15 mouse cellular contexts compared by ENCODE assay signal in the genomic region with DNA sequence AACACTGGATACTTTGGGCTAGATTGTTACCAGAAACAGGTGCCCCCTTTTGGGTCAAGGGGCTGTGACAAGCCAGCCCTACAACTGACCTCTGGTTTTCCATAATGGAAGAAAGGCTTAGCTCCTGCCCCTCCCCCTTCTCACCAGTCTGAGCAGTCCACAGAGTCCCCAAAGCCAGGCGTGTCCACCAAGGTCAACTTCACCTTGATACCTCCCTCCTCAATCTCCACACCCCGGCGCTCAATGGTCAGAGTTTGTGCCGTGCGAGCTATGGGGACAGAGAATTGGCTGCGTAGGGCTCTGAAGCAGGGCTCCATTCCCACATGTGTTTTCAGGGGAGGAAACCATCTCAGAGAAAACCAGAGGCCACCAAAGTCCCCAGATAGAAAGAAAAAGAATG. TPM values are rescaled to one million over a fixed set of nuclear protein-coding genes. Genes with fewer than 3 reads are reported as not detected.
DNase-seq lines count a peak whose midpoint lies in the region; ATAC-seq and TF ChIP-seq lines count a peak whose summit lies in the region.
"Had no signal": no experiment of that assay in that cellular context is flagged by ENCODE, and none has a peak within 500 bp of the region (broad histone marks: within the 10 kb centered on the region; RNA-seq: fewer than 3 reads in every experiment).

No protein-coding gene starts in this region.

- intact Hi-C loops in heart, adult 2 months (cut with DNase I), result no loop called here
- intact Hi-C loops in left cerebral cortex, postnatal 36 days (cut with DNase I), result no loop called here

- H3K9me3 ChIP-seq in erythroblast, embryonic 14.5 days (ENCODE audit: control insufficient read depth, low read length), result peaks cover 3% of the 10 kb centered on the region; the same call in 1 of the 2 replicates
- no peaks in the 10 kb centered on the region for H3K9me3 ChIP-seq in heart, postnatal 0 days (replicated peaks; ENCODE audit: control insufficient read depth, low read length)
- H3K9me3 ChIP-seq in E14TG2a.4 (ENCODE audit: low read length), result 0 out of 2 replicates have a peak, but pooled peaks cover 5% of the 10 kb centered on the region
- H3K9me3 ChIP-seq in liver, embryonic 13.5 days (replicated peaks), result no peaks in the 10 kb centered on the region
- H3K9me3 ChIP-seq in intestine, embryonic 16.5 days (ENCODE audit: control insufficient read depth, low read length), result no peaks in the 10 kb centered on the region
- H3K9me3 ChIP-seq: forebrain, embryonic 12.5 days; lung, embryonic 15.5 days had no signal

- peaks cover 35% of the 10 kb centered on the region for H3K36me3 ChIP-seq in erythroblast, embryonic 14.5 days (ENCODE audit: control insufficient read depth)
- no peaks in the 10 kb centered on the region for H3K36me3 ChIP-seq in heart, postnatal 0 days (replicated peaks; ENCODE audit: control insufficient read depth, insufficient read depth, low read length)
- no peaks in the 10 kb centered on the region for H3K36me3 ChIP-seq in heart, adult 2 months (ENCODE audit: control insufficient read depth, insufficient read depth, low read length)
- H3K36me3 ChIP-seq in E14TG2a.4 (ENCODE audit: insufficient read depth, low read length), result peaks cover 43% of the 10 kb centered on the region
- no peaks in the 10 kb centered on the region for H3K36me3 ChIP-seq in liver, embryonic 13.5 days
- H3K36me3 ChIP-seq in intestine, embryonic 16.5 days (ENCODE audit: control insufficient read depth, insufficient read depth, low read length), result no peaks in the 10 kb centered on the region
- H3K36me3 ChIP-seq: lung, embryonic 15.5 days had no signal

- no peak for DNase-seq in heart, postnatal 0 days (ENCODE audit: low spot score)
- no peak for DNase-seq in heart, adult 2 months
- DNase-seq in liver, embryonic 13.5 days, result no peak
- DNase-seq in left cerebral cortex, postnatal 36 days (ENCODE audit: low spot score in 2 of 2), result no peak
- DNase-seq: adrenal gland, postnatal 10 days; cerebellum, adult 2 months; kidney, adult 9 months; right cerebral cortex, postnatal 14 days had no signal

- H3K79me2 ChIP-seq in heart, adult 2 months (replicated peaks; ENCODE audit: control insufficient read depth, insufficient read depth, low read length), result no peaks in the 10 kb centered on the region

- peak overlapping the region; percentile 50 for H3K4me3 ChIP-seq in erythroblast, embryonic 14.5 days (replicated peaks)
- peak overlapping the region; percentile 10; the same call in 1 of the 2 replicates for H3K4me3 ChIP-seq in heart, postnatal 0 days (ENCODE audit: low read depth, low read length)
- H3K4me3 ChIP-seq in heart, adult 2 months, result no peak overlapping the region
- H3K4me3 ChIP-seq in E14TG2a.4 (replicated peaks; ENCODE audit: low read length), result peak overlapping the region; percentile 79
- peak overlapping the region; percentile 31 for H3K4me3 ChIP-seq in liver, embryonic 13.5 days (replicated peaks)
- H3K4me3 ChIP-seq in intestine, embryonic 16.5 days (ENCODE audit: low read length), result no peak overlapping the region
- H3K4me3 ChIP-seq: forebrain, embryonic 12.5 days; lung, embryonic 15.5 days had no signal

- no peak overlapping the region; the same call in 1 of the 2 replicates for H3K9ac ChIP-seq in heart, postnatal 0 days (replicated peaks; ENCODE audit: low read depth, low read length)
- H3K9ac ChIP-seq in heart, adult 2 months (ENCODE audit: low read depth, low read length), result no peak overlapping the region
- peak overlapping the region; percentile 61 for H3K9ac ChIP-seq in liver, embryonic 13.5 days
- no peak overlapping the region for H3K9ac ChIP-seq in intestine, embryonic 16.5 days (ENCODE audit: low read depth, low read length)
- H3K9ac ChIP-seq: forebrain, embryonic 12.5 days; lung, embryonic 15.5 days had no signal

- TF ChIP-seq CTCF in heart, postnatal 0 days (IDR thresholded peaks at IDR 0.05; ENCODE audit: low read depth), result no peak
- TF ChIP-seq CTCF in heart, adult 2 months (IDR thresholded peaks at IDR 0.05), result no peak
- no peak for TF ChIP-seq CTCF in E14TG2a.4 (conservative IDR thresholded peaks at IDR 0.05; ENCODE audit: low read length)

- no peak for TF ChIP-seq EP300 in heart, postnatal 0 days (IDR thresholded peaks at IDR 0.05; ENCODE audit: low read depth)
- no peak for TF ChIP-seq EP300 in heart, adult 2 months (IDR thresholded peaks at IDR 0.05; ENCODE audit: insufficient read depth, low read depth, low read length)

- H3K27ac ChIP-seq in heart, postnatal 0 days (ENCODE audit: low read depth), result peak overlapping the region; percentile 36
- H3K27ac ChIP-seq in heart, adult 2 months, result no peak overlapping the region
- peak overlapping the region; percentile 92 for H3K27ac ChIP-seq in liver, embryonic 13.5 days
- H3K27ac ChIP-seq in intestine, embryonic 16.5 days (ENCODE audit: low read length), result no peak overlapping the region
- H3K27ac ChIP-seq: forebrain, embryonic 12.5 days; hindbrain, postnatal 0 days; lung, embryonic 15.5 days had no signal

- WGBS in heart, postnatal 0 days, result 35% methylated on average over 6 of the region's 6 CpGs
- 53% methylated on average over 6 of the region's 6 CpGs for WGBS in heart, adult 2 months
- 63% methylated on average over 6 of the region's 6 CpGs for WGBS in liver, embryonic 13.5 days (ENCODE audit: insufficient replicate concordance)
- 84% methylated on average over 6 of the region's 6 CpGs for WGBS in intestine, embryonic 16.5 days

- ATAC-seq in erythroblast, adult 5-6 weeks (replicated peaks; ENCODE audit: low FRiP score, poor library complexity, severe bottlenecking), result no peak
- peak; percentile 39; the same call in 1 of the 2 replicates for ATAC-seq in heart, postnatal 0 days (ENCODE audit: insufficient read depth, low read depth)
- no peak for ATAC-seq in liver, embryonic 13.5 days (ENCODE audit: low read depth)
- no peak for ATAC-seq in intestine, embryonic 16.5 days
- ATAC-seq: hindbrain, postnatal 0 days had no signal

- peak overlapping the region; percentile 5; the same call in 1 of the 2 replicates for H3K4me2 ChIP-seq in heart, postnatal 0 days (ENCODE audit: low read depth, low read length)
- peak overlapping the region; percentile 53 for H3K4me2 ChIP-seq in liver, embryonic 13.5 days
- H3K4me2 ChIP-seq in intestine, embryonic 16.5 days (ENCODE audit: low read depth, low read length), result no peak overlapping the region
- H3K4me2 ChIP-seq: forebrain, embryonic 12.5 days; lung, embryonic 15.5 days had no signal

- peaks cover 86% of the 10 kb centered on the region for H3K4me1 ChIP-seq in erythroblast, embryonic 14.5 days (ENCODE audit: control insufficient read depth)
- peaks cover 23% of the 10 kb centered on the region for H3K4me1 ChIP-seq in heart, postnatal 0 days (ENCODE audit: control insufficient read depth, insufficient read depth)
- H3K4me1 ChIP-seq in heart, adult 2 months (ENCODE audit: control insufficient read depth, insufficient read depth, low read length), result peaks cover 3% of the 10 kb centered on the region
- peaks cover 95% of the 10 kb centered on the region for H3K4me1 ChIP-seq in E14TG2a.4 (replicated peaks; ENCODE audit: low read depth, low read length)
- H3K4me1 ChIP-seq in liver, embryonic 13.5 days (replicated peaks), result peaks cover 75% of the 10 kb centered on the region
- 0 out of 2 replicates have a peak, but pooled peaks cover 5% of the 10 kb centered on the region for H3K4me1 ChIP-seq in intestine, embryonic 16.5 days (ENCODE audit: control insufficient read depth, insufficient read depth, low read length)

- H3K27me3 ChIP-seq in erythroblast, embryonic 14.5 days (ENCODE audit: control insufficient read depth), result no peaks in the 10 kb centered on the region
- no peaks in the 10 kb centered on the region for H3K27me3 ChIP-seq in heart, postnatal 0 days (ENCODE audit: control insufficient read depth, insufficient read depth, low read length)
- no peaks in the 10 kb centered on the region for H3K27me3 ChIP-seq in heart, adult 2 months (ENCODE audit: control insufficient read depth, insufficient read depth, low read length)
- no peaks in the 10 kb centered on the region for H3K27me3 ChIP-seq in E14TG2a.4 (ENCODE audit: insufficient read depth, low read length)
- H3K27me3 ChIP-seq in liver, embryonic 13.5 days, result no peaks in the 10 kb centered on the region
- H3K27me3 ChIP-seq in intestine, embryonic 16.5 days (replicated peaks; ENCODE audit: control insufficient read depth, insufficient read depth, low read length), result no peaks in the 10 kb centered on the region
- H3K27me3 ChIP-seq: lung, embryonic 15.5 days had no signal

- TF ChIP-seq POLR2A in heart, adult 2 months (IDR thresholded peaks at IDR 0.05; ENCODE audit: insufficient read depth, low read depth, low read length), result no peak

RNA-seq across cellular contexts. Expression of gene Mylpf, which starts 8.8 kb away (rescaled TPM):
- polyA plus RNA-seq in erythroblast, embryonic 14.5 days (2012), result 2.0 and 3.5 TPM in 2 replicates
- 6.5 and 9.8 TPM in 2 replicates for total RNA-seq in erythroblast, adult 5-6 weeks (2015; ENCODE audit: low replicate concordance)
- total RNA-seq in erythroblast, adult 5-6 weeks (2017; ENCODE audit: low replicate concordance), result 16.2 and 61.5 TPM in 2 replicates
- 22.1 TPM in 1 of 2 replicates, not detected in the other for total RNA-seq in heart, postnatal 0 days (2014; rRNA removed; ENCODE audit: low replicate concordance)
- 3.2 and 5.4 TPM in 2 replicates for polyA plus RNA-seq in heart, postnatal 0 days (2015; fragmentation: Nextera tagmentation; extraction: Ambion mirVana)
- total RNA-seq in heart, adult 2 months (2021), result 1 to 10 TPM; 3.5 TPM
- 0.74 and 1.1 TPM in 2 replicates for polyA plus RNA-seq in heart, adult 2 months (2012; rRNA removed)
- polyA plus RNA-seq in liver, embryonic 13.5 days (2015; fragmentation: Nextera tagmentation; extraction: Ambion mirVana), result 42.7 and 46.8 TPM in 2 replicates
- polyA plus RNA-seq in intestine, embryonic 16.5 days (2015; fragmentation: Nextera tagmentation; extraction: Ambion mirVana), result 20.3 and 21.0 TPM in 2 replicates
- total RNA-seq in left cerebral cortex, postnatal 36 days (2021), result 1 to 10 TPM; 1.7 to 3.9 TPM
- total RNA-seq: hindbrain, postnatal 0 days had no signal

RNA-seq across cellular contexts. Expression of gene Tbc1d10b, which starts 9.2 kb away (rescaled TPM):
- polyA plus RNA-seq in erythroblast, embryonic 14.5 days (2012), result 9.3 and 10.4 TPM in 2 replicates
- total RNA-seq in erythroblast, adult 5-6 weeks (2015; ENCODE audit: low replicate concordance), result 8.1 and 23.0 TPM in 2 replicates
- total RNA-seq in erythroblast, adult 5-6 weeks (2017; ENCODE audit: low replicate concordance), result 77.5 and 122 TPM in 2 replicates
- total RNA-seq in heart, postnatal 0 days (2014; rRNA removed; ENCODE audit: low replicate concordance), result 30.2 and 45.3 TPM in 2 replicates
- polyA plus RNA-seq in heart, postnatal 0 days (2015; fragmentation: Nextera tagmentation; extraction: Ambion mirVana), result 9.6 and 10.8 TPM in 2 replicates
- total RNA-seq in heart, adult 2 months (2021), result 10 to 100 TPM; 20.5 to 22.0 TPM
- 13.6 and 17.4 TPM in 2 replicates for polyA plus RNA-seq in heart, adult 2 months (2012; rRNA removed)
- 15.8 and 15.9 TPM in 2 replicates for polyA plus RNA-seq in liver, embryonic 13.5 days (2015; fragmentation: Nextera tagmentation; extraction: Ambion mirVana)
- 15.5 and 18.4 TPM in 2 replicates for polyA plus RNA-seq in intestine, embryonic 16.5 days (2015; fragmentation: Nextera tagmentation; extraction: Ambion mirVana)
- 100 to 1,000 TPM in 1 of 2 experiments, 10 to 100 TPM in 1; 90.8 to 101 TPM for total RNA-seq in left cerebral cortex, postnatal 36 days (2021)

RNA-seq across cellular contexts. Expression of gene Zfp553, which starts 15.4 kb away (rescaled TPM):
- 0.26 and 0.33 TPM in 2 replicates for polyA plus RNA-seq in erythroblast, embryonic 14.5 days (2012)
- 1.5 and 5.2 TPM in 2 replicates for total RNA-seq in erythroblast, adult 5-6 weeks (2015; ENCODE audit: low replicate concordance)
- total RNA-seq in erythroblast, adult 5-6 weeks (2017; ENCODE audit: low replicate concordance), result 2.0 and 3.2 TPM in 2 replicates
- 11.8 and 18.5 TPM in 2 replicates for total RNA-seq in heart, postnatal 0 days (2014; rRNA removed; ENCODE audit: low replicate concordance)
- polyA plus RNA-seq in heart, postnatal 0 days (2015; fragmentation: Nextera tagmentation; extraction: Ambion mirVana), result 10.9 and 11.2 TPM in 2 replicates
- 1 to 10 TPM; 6.0 to 6.3 TPM for total RNA-seq in heart, adult 2 months (2021)
- polyA plus RNA-seq in heart, adult 2 months (2012; rRNA removed), result 5.0 and 6.5 TPM in 2 replicates
- polyA plus RNA-seq in liver, embryonic 13.5 days (2015; fragmentation: Nextera tagmentation; extraction: Ambion mirVana), result 8.3 and 9.0 TPM in 2 replicates
- 21.6 and 23.6 TPM in 2 replicates for polyA plus RNA-seq in intestine, embryonic 16.5 days (2015; fragmentation: Nextera tagmentation; extraction: Ambion mirVana)
- total RNA-seq in left cerebral cortex, postnatal 36 days (2021), result 10 to 100 TPM; 18.6 to 19.4 TPM

RNA-seq across cellular contexts. Expression of gene Sept1, which starts 15.5 kb away (rescaled TPM):
- polyA plus RNA-seq in erythroblast, embryonic 14.5 days (2012), result 26.0 and 36.2 TPM in 2 replicates
- total RNA-seq in erythroblast, adult 5-6 weeks (2015; ENCODE audit: low replicate concordance), result 189 and 204 TPM in 2 replicates
- 179 and 191 TPM in 2 replicates for total RNA-seq in erythroblast, adult 5-6 weeks (2017; ENCODE audit: low replicate concordance)
- total RNA-seq in heart, postnatal 0 days (2014; rRNA removed; ENCODE audit: low replicate concordance), result 2.3 and 8.6 TPM in 2 replicates
- 18.7 and 19.4 TPM in 2 replicates for polyA plus RNA-seq in heart, postnatal 0 days (2015; fragmentation: Nextera tagmentation; extraction: Ambion mirVana)
- total RNA-seq in heart, adult 2 months (2021), result 1 to 10 TPM; 2.5 to 4.7 TPM
- 6.2 and 13.0 TPM in 2 replicates for polyA plus RNA-seq in heart, adult 2 months (2012; rRNA removed)
- polyA plus RNA-seq in liver, embryonic 13.5 days (2015; fragmentation: Nextera tagmentation; extraction: Ambion mirVana), result 9.7 and 9.8 TPM in 2 replicates
- 15.4 and 16.3 TPM in 2 replicates for polyA plus RNA-seq in intestine, embryonic 16.5 days (2015; fragmentation: Nextera tagmentation; extraction: Ambion mirVana)
- total RNA-seq in left cerebral cortex, postnatal 36 days (2021), result 1 to 10 TPM; 3.2 to 5.6 TPM

RNA-seq across cellular contexts. Expression of gene Cd2bp2, which starts 21.6 kb away (rescaled TPM):
- 6.9 and 9.2 TPM in 2 replicates for polyA plus RNA-seq in erythroblast, embryonic 14.5 days (2012)
- 8.4 and 36.9 TPM in 2 replicates for total RNA-seq in erythroblast, adult 5-6 weeks (2015; ENCODE audit: low replicate concordance)
- total RNA-seq in erythroblast, adult 5-6 weeks (2017; ENCODE audit: low replicate concordance), result 17.9 and 22.9 TPM in 2 replicates
- 39.3 and 39.9 TPM in 2 replicates for total RNA-seq in heart, postnatal 0 days (2014; rRNA removed; ENCODE audit: low replicate concordance)
- 26.9 and 27.2 TPM in 2 replicates for polyA plus RNA-seq in heart, postnatal 0 days (2015; fragmentation: Nextera tagmentation; extraction: Ambion mirVana)
- total RNA-seq in heart, adult 2 months (2021), result 10 to 100 TPM; 33.4 to 35.2 TPM
- 18.2 and 26.9 TPM in 2 replicates for polyA plus RNA-seq in heart, adult 2 months (2012; rRNA removed)
- 27.1 and 32.1 TPM in 2 replicates for polyA plus RNA-seq in liver, embryonic 13.5 days (2015; fragmentation: Nextera tagmentation; extraction: Ambion mirVana)
- 42.2 and 43.3 TPM in 2 replicates for polyA plus RNA-seq in intestine, embryonic 16.5 days (2015; fragmentation: Nextera tagmentation; extraction: Ambion mirVana)
- 10 to 100 TPM; 81.4 to 89.5 TPM for total RNA-seq in left cerebral cortex, postnatal 36 days (2021)

Comparison
In these comparisons a context has a peak if more than half of its experiments do, and no peak if none do; other contexts are left out.
1. H3K4me3 ChIP-seq: peak in erythroblast, embryonic 14.5 days (single experiment), heart, postnatal 0 days (single experiment), E14TG2a.4 (single experiment) and liver, embryonic 13.5 days (single experiment); none in heart, adult 2 months (single experiment) and intestine, embryonic 16.5 days (single experiment).
2. H3K27ac ChIP-seq: peak in heart, postnatal 0 days (single experiment) and liver, embryonic 13.5 days (single experiment); none in heart, adult 2 months (single experiment) and intestine, embryonic 16.5 days (single experiment).